Mouse (Mus musculus) ES-E14 (cell line): ENCODE measurements around the gene 1110008P14Rik.

Experiments used
- CHD2 ChIP-seq: IDR thresholded peaks from 2 replicates; pipeline ENCODE4 v1.6.1; 2014; ENCODE audit warnings: mild to moderate bottlenecking, low read depth, low read length, inconsistent platforms
- MAFK ChIP-seq: IDR thresholded peaks from 2 replicates; pipeline ENCODE4 v1.6.1; 2014; ENCODE audit warnings: mild to moderate bottlenecking, low read depth, low read length, inconsistent platforms; ENCODE audit not compliant: insufficient read depth
- ZC3H11A ChIP-seq: IDR thresholded peaks from 2 replicates; pipeline ENCODE4 v1.6.1; 2012; ENCODE audit warnings: low read depth, mild to moderate bottlenecking, inconsistent platforms, low read length, borderline replicate concordance

DNA sequence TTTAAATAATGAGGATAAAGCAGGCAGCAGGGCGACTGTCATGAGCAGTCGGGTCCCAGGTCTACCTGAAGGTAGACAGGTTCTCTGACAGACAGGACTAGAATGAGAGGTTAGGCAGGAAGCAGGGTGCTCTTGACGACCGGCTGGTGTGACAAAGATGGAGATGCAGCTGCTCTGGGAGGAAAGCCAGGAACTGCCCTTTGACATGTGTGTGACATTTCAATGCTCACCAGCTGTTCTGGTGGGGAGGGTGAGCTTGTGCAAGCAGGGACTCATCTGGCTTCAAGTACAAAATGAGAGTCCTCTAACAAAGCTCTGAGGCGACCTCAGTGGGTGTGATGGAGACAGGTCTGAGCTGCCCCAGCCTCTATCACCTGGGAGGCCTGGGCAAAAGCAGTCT lies 32.2 kb upstream of the 1110008P14Rik start:
- TF ChIP-seq CHD2 (no peak), ZC3H11A (no peak), MAFK (no peak)
